Mouse (Mus musculus) adipocyte (in vitro differentiated cells): ENCODE results near the gene Ubqln1.
A peak's percentile ranks its signal among the peaks of the same experiment; 100 is the strongest.

ENCODE experiments used
- DNase-seq: peaks from one replicate; pipeline ENCODE4 v3.0.0-alpha.2; 2016; ENCODE audit warnings: low spot score

Gene Ubqln1

DNA sequence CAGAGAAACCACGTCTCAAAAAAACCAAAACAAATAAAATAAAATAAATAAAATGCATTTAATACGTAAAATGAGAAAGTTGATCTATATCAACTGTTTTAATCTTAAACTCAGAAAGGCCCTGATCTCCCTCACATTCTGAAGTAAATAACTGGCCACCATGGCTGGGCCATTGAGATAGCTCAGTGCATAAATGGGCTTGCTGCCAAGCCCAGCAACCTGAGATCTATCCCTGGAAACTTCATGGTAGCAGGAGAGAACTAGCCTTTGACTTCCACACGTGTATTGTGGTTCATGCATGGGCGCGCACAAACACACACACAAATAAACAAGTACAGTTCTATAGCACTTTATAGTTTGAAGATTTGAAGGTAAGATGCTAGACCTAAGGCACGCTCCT, 14.1 kb downstream of the Ubqln1 start:
- DNase-seq = no peak

DNA sequence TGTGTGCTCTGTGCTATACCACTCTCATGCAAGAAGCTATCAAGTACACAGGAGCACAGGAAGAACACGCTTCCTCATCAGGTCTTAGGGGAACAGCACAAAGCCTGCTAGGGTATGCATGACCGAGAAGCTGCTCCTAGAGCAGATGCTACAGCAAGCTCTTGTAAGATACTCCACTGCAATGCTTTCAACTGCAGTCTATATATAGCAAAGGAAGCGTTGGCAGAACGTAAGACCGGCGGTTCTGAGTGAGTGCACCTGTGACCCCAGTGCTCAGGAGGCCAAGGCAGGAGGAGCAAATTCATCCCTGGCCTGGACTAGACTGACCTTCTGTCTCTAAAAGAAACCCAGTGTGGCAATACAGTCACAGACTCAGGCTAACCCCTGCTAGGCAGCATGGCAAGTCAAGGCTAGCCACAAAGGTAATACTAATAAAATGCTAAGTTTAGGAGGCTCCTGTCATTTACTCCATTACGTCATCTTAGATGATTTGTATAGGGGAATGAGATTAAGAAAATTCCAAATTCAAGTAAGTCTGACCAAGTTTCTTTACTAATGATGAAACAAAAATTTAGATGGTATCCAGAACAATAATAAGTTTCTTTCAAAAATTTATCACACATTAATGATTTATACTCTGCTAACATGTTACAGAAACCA, 17.3 kb downstream of the Ubqln1 start:
- DNase-seq = no peak

DNA sequence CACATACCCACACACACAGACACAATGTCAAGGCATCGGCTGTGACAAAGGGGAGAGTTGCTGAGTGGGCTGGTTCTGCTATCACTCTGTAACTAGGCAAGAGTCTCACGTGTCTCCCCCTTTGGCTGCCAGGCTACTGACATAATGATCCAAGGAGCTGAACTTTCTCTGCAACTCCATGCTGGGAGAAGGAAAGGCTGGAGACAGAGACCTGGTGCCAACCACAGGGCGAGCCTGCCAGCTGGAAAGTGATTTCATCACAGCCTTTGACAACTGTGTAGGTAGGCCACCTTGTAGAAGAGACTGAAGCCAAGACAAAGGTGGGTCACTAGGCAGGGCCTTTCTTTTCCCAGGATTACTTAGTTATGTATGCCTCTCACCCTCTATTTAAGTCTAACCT, 18.2 kb downstream of the Ubqln1 start:
- DNase-seq = peak; percentile 34

DNA sequence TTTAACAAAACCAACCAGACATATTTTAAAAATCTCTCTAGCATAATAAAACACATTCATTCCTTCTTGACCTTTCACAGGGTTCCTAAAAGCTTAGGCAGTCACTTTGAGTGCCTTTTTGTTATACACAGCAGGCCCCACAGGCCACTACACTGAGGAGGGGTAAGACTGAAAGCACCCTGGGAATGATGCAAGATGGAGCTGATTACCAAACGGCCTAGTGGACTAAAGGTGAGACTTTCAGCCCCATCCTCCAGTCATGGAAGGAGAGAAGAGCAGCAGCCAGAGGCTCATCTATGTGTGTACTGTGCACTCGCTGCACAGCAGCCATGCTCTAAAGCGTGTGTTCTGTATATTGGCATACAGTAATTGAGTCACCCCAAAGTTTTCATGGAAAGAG, 20.5 kb downstream of the Ubqln1 start:
- DNase-seq = peak; percentile 71

DNA sequence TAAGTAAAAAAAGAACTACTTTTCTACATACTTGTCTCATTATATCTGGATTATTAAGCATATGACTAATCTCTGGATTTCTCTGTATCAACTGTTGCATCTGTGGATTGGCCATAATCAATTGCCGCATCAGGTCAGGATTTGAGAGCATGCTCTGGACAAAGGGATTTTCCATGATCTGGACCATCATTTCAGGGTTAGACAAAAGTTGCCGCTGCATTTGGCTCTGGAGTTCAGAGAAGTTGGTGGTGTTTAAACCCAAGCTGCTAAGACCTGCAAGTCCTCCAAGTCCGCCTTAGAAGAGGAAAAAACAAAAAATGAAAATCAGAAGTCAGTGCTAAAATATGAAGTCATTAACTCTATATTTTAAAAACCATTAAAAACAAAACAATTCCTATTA, 22.2 kb downstream of the Ubqln1 start:
- no peak for DNase-seq

DNA sequence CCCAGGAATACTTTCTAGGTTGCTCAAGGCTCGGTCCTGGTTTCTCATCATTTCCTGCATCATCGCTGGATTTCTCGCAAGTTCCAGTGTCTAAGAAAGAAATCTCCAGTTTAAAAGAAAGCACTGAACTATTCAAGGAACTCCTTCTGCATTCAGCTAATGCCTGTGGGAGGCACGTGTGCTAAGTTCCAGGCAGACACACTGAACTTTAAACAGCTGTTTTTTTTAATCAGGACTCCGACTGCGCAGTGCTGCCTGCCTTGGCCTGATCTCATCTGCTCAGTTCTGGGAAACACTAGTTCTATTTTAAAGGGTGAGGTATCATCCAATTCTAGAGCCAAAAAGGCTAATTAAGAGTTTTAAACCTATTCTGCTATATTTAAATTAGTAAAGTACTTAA, 23.3 kb downstream of the Ubqln1 start:
- no peak for DNase-seq

DNA sequence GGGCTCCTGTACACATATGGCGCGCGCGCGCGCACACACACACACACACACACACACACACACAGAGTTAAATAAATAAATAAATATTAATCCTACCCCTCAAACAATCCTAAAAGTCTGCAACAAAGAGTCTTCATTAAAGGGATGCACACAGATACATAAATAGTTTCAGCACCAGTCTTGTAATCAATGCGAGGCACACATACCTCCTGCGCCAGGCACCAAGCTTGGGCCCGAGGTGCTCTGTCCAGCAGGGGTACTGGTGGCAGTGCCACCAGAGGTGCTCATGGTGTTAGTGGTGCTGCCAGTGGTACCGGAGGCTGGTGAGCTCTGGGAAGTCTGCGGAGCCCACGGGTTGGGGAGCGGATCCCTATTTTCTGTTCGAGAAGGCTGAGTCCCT, 23.9 kb downstream of the Ubqln1 start:
- DNase-seq = no peak

DNA sequence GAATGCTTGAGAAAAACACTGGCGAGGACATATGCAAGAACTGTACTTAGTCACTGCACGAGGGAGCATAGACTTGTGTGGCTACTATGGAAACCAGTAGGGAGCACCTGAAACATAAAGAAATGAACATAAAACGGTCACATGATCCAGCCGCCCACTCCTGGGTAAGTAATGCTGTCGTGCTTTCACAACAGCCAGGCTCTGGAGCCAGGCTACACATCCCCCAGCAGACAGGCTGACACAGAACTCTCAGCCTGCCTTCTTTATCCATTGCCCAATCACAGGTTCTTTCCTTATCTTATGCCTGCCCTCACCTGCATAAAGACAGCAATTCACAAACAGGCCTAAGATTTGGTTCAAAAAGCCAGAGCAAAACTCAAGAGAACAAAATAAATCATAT, 26.0 kb downstream of the Ubqln1 start:
- DNase-seq = no peak

DNA sequence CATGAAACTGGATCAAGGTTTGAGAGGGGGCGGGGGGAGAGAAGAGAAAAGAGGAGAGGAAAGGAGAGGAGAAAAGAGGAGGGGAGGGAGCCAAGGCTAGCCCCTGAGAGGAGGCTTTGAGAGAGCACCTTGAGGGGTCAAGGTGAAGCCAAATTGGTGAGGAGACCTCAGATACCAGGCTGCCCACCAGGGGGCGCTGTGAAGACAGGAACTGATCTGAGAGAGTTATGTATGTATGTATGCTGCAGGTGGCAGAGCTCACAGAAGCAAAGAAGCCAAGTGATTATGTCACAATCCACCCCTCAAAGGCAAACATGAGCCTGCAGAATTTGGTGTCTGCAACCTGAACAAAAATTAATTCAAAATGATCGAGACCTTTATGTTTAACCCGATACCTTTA, 27.0 kb downstream of the Ubqln1 start:
- DNase-seq = peak; percentile 80

DNA sequence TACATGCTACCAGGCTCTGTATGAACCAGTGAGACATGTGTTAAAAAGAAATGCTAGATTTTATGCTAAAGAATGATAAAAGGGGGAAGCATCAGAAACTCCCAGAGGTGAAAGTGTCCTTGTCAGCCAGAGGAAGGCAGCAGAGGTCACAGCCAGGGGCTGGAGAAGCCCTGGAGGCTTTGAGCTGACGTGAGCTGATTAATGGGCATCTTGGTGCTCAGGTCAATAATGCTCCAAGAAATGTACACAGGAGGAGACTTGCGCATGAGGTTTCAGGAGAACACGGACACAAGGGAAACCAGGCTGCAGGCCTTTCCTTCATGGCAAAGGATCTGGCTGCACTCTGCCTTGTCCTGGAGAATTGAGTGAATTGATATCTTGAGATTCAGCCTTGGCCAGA, 27.7 kb downstream of the Ubqln1 start:
- no peak for DNase-seq

DNA sequence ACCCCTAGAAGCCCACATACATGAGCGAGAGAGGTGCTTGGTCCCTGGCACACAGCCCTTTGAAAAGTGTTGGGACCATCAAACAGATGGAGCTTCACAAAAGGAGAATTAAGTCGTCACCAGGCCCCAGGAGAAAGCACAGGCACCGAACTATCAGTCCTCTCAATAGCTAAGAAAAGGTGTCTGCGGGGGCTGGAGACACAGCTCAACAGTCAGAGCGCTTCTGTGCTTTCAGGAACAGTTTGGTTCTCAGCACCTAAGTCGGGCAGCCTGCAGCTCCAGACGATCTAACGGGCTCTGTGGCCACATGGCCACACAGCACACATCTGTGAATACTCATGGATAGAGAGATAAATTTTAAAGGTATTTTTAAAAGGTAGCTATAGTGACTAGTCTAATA, 29.2 kb downstream of the Ubqln1 start:
- DNase-seq = no peak

DNA sequence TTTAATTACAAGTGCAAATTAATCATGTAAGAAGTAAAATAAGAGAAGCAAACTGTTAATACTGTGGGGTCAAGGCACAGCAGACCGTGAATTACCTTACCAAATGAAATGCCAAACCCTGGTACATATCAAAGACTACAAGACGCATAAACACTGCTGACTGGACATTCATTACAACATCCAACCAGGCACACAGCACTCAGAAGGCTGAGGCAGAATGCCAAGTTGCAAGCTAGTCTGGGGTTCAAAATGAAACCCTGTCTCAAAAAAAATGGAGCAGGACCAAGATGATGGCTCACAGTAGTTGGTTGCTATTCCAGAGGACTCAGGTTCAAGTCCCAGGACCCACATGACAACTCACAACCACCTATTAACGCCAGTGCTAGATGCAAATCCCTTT, 31.3 kb downstream of the Ubqln1 start:
- DNase-seq = peak; percentile 53

DNA sequence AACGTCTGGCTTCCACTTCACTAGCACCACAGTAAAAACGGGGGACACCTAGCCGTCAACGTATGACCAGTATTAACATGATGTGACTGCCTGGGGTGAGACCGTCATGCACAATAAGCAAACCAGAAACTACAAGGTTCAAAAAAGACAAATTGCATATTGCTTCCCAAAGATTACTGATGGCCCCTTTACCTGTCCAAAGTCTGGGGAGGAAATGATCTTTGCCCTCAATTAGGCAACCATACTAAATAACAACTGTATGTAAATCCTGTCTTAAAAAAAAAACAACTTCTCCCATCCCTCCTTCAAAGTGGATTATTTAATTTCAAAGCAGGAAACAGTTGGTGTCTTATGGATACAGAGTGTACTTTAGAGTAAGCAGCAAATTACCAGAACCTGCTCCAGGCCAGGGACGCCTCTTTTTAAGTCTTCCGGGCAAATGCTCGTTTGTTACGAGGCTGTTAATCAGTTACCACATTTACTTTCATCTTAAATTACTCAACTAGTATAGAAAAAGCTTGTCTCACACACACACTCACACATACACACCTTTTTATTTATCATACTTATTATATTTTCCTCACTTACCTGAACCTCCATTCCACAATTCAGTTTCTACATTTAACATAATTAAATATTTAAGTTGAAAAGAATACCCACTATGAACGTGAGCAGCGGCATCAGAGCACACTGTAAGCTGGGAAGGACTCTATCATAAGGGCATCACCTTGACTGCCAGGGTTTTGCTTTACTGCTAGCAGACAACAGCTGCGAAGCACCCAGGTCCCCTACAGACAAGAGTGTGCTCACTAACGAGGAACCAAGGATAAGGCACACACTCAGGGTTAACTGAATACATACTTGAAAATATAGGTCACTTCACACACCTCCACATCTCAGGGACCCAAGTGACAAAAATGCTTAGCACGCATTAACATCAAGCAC, 33.6 kb downstream of the Ubqln1 start:
- no peak for DNase-seq

DNA sequence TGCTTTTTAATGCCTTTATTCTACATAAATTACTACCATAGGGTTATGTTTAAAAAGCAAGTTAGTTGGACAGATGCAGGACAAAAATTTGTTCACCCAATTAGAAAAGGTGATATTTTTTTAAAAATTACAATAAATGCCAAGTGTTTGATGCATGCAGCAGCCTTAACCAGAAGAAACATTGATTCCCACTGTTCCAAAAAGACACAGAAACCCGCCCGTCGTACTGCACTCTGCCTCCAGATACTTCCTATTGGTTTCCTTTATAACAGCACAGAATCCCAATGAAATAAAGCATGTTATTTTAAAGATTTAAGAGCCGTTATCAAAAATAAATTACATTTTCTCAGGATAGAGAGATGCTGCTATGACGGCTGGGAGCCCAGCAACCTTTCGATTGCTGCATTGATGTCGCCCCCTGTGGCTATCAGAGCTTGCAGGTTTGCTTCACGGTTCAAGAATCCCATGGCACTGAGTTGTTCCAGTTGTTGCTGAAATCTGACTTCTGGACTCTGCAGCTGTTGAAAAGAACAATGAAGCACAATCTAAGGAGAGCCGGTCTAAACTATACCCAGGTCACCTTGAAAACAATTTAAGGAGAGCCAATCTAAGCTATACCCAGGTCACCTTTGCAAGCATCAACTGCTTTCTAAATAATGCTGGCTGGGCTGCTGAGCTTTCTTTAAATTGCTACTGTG, 37.8 kb downstream of the Ubqln1 start:
- no peak for DNase-seq

DNA sequence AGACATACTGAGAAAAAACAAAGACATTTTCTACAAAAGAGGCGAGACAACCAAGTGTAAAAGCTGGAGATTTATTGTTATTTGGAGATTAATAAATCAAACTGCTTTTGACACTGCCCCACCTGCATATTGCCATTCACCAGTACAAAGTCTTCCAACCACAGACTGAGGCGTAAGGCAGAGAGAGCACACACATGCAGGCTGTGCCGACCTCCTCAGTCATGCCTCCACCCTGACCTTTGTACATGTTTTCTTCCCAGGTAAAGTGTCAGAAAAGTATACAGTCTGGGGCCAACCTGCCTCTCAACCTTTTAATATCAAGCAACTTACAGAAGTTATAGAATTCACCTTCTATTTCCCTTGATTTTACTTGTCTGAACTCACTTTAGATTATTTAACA, 39.3 kb downstream of the Ubqln1 start:
- no peak for DNase-seq

DNA sequence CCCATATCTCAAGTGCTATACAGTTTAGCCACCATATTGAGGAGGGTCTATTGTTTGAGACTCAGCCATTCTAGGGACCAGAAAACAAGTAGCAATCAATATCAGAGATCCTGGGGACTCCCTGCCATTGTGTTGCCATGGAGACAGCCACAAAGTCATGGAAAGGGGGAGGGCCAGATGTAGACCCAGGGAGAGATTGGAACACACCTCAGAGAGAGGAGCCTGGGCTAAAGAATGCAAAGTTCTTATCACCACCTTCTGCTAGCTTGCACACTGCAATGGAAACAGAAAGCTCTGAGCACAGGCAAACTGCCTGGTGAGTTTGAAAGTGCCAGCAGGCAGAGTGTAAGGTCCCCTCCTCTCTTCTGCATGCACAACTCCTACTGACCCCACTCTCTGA, 47.3 kb downstream of the Ubqln1 start:
- DNase-seq = no peak

DNA sequence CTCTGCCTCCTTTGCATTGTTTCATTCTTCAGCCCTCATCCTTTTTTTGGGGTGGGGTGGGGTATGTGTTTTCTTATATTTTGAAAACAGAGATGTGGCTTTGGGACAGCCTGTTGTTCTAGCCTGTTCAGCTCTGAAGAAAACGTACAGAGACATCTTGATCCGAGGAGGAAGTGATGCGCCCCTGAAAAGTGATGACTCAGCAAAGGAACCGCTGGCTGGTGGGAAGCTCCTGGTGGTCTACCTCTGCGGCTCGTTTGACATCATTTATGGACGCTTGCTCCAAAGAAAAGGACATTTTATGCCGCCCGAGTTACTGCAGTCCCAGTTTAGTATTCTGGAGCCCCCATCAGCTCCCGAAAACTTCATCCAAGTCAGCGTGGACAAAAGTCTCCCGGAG, 52.1 kb downstream of the Ubqln1 start:
- no peak for DNase-seq

DNA sequence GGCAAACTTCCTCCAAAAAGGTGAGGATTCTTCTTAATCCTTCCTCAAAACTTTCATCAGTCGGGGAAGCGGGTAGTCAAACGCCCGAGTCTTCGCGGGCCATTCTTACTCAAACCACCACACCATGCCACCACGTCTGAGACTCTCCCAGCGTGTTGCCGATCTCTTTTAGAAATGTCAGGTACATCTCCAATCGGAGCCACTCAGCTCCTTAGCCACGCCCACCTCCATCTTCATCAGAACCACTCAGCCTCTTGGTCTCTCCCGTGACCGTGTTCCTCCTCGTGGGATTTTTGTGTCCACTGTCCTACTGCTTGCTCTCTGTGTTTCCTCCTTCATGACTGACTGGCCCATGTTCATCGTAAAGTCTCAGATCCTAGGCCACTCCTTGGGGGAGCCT, 54.7 kb downstream of the Ubqln1 start:
- no peak for DNase-seq

DNA sequence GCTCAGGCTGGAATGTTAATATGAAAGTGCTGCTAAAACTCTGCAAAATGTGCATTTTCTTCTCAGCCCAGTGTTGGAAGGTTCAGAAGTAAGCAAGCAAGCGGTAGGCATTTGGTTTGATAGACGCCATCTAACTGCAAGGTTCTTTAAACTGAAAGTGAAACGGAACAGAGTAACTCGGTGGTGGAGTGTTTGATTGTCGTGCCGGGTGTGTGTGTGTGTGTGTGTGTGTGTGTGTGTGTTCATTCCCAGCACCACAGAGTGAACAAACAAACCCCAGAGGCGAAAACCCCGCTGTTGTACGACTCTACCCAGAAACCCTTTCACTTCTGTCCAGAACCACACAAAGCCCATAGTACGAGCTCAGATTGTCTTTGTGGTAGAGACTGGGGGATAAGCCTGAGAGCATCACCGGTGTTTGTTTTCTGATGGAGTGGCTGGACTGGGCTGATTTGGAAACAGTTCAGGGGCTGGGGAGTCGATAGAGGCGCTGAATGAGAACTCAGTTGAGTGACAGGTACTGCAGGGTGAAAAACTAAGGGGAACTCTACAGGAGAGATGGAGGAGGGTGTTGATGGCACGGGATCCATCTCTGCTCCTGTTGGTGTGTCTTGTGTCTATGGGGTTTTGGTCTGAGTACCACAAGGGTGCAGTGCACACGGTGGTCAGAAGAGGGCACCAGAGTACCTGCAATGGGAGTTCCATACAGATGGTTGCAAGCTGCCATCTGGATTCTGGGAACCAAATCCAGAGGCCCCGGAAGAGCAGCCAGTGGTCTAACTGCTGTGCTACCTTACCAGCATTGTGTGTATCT, 57.1 kb downstream of the Ubqln1 start:
- DNase-seq = peak; percentile 94

DNA sequence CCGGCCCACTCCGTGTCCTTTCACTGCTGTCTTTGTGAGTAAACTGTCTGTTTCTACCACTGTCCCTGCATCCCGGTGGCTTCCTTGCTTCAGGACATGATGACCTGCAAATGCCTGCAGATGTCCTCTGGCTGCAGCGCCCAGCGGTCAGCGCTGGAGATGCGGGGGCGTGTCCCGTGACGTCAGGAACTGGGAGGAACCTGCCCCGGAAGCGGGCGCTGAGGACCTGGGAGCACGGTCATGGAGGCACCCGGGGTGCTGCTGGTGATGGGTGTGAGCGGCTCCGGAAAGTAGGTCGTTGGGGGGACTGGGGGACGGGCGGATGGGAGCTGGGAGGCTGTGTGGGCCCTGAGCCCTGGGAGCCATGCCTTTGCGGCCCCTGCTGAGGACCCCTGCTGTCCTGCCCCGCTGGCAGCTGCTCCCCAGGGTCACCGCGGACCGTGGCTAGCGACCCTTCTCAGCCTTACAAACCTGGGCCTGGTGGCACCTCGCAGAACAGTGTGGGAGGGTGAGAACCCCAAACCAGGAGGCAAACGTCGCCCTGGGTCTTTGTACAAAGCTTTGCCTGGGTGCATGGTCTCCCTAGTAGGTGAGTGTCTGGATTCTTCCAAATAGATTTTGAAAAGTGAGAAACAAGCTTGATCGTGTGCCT, 57.9 kb downstream of the Ubqln1 start, which contains the start of gene Idnk:
Gene Idnk, plus strand, starts transcription at position 203 of the 652 bp plus-strand sequence.
- peak; percentile 80 for DNase-seq

DNA sequence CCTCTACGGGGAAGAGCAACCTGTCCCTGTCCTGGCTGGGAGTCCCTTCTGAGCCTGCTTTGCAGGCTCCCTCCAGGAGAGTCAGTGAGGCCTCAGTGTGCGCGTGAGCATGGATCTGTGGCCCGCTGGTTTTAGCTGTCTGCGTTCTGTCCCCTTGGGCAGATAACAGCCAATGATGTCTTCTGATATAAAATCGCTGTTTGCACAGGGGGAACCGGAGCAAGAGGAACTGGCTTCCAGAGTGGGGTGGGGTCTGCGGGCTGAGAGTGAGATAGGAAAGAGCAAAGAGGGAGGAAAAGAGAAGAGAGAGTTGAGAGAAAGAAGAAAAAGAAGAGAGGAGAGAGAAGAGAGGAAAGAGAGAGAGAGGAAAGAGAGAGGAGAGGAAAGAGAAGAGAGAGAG, 58.4 kb downstream of the Ubqln1 start:
- no peak for DNase-seq
